Mouse (Mus musculus): ENCODE results near the gene Aldh16a1.
A peak's percentile ranks its signal among the peaks of the same experiment; 100 is the strongest.

Aldh16a1 gene

DNA sequence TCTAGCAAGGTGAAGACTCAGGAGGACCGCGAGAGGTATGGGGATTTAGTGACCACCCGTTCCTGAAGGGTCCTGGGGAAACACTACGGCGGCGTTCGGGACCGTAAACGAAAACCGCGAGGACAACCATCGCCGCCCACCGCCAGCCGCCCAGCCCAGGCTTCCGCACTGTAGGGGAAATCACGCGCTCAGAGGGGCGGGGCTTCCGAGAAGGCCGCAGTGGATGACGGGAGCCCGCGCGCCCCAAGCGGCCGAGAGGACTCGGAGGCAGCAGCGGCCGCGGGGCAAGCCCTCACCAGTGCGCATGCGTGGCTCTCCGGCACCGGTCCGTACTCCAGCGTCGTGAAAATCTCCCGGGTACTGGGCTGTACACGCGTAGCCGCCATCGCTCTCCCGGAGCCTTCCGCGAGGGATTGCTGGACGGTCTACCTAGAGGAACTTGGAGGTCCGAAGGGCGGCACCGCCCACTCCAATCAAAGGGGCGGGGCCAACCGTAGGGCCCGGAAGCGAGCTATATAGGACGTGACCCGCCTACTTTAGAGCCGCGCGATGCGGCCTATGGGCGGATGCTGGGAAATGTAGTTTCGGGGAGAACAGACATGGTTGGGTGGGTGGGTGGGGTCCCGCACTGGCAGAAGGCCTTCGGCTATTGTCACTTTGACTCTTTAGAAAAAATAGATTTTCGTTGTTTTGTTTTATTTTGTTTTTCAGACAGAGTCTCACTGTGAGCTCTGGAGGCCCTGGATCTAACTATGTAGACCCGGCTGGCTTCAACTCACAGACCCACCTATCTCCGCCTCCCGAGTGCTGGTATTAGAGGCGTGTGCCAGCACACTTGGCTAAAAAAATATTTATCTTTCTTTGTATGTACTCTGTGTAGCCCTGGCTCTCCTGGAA is at the start of gene Aldh16a1, which contains the start of gene Pih1d1:
Aldh16a1 (minus strand) TSS at position 489 of the 897 bp plus-strand sequence.
Pih1d1 (plus strand) TSS at position 208 of the 897 bp plus-strand sequence.
- DNase-seq (ENCODE audit: low spot score): peak; percentile 96

DNA sequence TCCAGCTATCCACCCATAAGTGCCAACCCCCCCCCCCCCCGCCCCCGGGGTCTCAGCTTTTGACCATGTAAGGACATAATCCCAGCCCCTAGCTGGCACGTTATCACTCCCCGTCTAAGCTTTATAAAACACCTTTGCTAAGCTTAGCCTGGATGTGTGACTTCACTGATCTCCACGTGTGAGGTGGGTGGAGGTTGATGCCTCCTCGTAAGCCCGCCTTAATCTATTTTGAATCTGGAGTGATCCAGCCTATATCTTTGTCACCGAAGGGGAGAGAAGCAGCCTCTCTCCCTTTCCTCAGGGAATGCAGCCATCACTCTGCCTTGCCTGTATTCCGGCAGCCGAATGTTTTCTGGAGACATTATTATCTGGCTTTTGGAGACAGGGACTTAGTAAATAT is 48.3 kb upstream of the Aldh16a1 start:
- no peak for DNase-seq (ENCODE audit: low spot score)

DNA sequence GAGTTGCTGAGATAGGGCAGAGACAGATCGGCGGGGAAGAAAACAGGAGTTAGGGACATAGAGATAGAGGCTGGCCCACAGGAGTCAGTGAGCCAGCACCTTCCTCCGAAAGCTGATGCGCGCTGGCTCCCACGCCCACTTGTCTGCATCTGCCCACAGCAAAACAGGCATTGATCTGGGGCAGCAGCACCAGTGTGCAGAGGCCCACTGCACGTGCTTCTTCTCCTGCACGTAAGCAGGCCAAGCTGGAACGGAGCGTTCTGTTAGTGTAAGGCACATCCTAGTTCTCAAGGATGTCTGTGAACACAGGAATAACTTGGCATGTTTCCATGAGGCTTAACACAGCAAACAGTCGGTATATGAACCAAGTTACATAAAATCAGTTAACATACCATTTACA is 44.6 kb upstream of the Aldh16a1 start:
- DNase-seq (ENCODE audit: low spot score): no peak

DNA sequence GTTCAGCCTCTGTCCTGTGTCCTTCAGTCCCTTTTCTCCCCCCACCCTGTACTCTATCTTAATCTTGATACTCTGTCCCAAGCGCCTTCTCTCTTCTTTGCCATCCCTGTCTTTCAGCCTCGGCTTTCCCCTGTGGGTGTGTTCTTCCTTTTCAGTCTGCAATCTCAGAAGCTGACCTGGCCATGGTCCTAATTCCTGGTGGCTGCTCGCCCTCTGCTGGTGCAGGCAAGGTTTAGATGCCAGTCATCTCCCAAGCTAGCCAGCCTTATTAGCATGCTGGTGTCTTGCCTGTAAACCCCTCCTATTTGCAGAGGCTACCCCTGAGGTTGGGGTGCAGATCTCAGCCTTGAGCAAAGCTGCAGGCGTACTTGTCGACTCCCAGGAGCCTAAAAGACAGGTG is 44.1 kb upstream of the Aldh16a1 start:
- peak; percentile 78 for DNase-seq (ENCODE audit: low spot score)

DNA sequence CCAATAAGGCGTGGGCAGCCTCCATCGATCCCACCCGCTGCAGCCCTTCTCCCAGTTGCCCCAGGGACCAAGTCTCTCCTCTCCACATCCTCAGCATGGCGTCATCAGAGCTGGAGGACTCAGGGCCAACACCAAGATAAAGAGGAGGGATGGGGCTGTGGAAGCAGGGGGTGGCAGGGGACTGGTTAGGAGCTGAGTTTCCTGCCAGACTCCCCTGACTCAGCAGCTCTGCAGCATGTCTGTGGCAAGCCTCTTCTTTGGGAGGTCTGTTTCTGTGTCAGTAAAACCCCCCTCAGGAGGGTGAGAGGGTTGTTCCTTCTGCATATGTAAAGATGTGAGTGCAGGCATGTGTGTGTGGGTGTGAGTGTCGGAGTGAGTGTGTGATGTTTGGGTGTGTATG is 42.6 kb upstream of the Aldh16a1 start:
- no peak for DNase-seq (ENCODE audit: low spot score)

DNA sequence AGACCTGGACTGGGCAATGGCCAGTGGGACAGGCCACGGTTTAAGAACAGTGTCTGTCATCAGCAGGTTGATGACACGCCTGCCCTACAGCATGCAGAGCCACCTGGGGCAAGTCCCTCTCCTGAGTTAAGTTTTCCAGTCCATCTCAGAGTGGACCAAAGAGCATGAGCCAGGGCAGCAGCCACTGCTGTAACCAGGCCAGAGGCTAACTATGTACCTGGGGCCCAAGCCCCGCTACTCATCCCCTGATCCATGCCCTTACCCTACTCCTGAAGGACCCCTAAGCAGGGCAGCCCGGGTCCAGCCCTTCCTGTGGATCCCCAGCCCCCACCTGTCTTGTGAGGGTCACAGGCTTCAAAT is 41.8 kb upstream of the Aldh16a1 start:
- DNase-seq (ENCODE audit: low spot score): no peak

DNA sequence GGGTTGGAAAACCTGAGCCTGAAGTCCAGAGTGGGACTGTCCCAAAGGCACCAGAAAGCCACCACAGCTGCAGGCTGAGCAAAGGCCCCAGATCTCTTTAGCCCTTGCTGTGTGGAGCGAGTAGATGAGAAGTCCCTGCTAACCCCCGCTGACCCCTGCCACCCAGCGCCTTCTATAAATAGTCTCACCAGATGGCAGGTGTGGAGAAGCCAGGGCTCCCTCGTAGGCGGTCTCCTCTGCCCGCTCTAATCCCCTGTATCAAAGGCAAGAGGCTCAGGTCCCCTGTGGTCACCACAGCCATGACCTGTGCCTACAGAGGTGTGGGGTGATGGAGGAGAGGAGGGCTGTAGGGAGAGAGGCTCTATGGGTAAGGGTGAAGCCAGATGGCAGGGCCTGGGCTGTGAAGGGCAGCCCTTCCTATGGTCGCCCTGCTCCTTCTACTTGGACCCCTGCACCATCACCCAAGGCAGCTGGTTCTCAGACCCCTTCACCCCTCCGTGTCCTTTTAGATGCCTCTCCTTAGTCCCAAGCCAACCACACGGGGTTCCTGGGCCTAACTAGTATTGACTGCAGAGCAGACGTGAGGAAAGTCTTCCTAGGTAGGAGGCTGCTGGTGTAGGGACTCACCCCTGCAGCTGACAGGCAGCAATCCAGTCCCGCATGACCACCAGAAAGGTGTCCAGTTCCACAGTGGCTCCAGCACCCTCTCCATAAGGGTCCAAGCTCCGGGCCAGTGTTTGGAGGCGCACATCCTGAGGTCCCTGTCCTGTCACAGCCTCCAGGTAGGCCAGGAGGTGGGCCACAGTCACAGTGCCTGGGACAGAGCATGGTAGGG is 41.2 kb upstream of the Aldh16a1 start:
- DNase-seq (ENCODE audit: low spot score): no peak

DNA sequence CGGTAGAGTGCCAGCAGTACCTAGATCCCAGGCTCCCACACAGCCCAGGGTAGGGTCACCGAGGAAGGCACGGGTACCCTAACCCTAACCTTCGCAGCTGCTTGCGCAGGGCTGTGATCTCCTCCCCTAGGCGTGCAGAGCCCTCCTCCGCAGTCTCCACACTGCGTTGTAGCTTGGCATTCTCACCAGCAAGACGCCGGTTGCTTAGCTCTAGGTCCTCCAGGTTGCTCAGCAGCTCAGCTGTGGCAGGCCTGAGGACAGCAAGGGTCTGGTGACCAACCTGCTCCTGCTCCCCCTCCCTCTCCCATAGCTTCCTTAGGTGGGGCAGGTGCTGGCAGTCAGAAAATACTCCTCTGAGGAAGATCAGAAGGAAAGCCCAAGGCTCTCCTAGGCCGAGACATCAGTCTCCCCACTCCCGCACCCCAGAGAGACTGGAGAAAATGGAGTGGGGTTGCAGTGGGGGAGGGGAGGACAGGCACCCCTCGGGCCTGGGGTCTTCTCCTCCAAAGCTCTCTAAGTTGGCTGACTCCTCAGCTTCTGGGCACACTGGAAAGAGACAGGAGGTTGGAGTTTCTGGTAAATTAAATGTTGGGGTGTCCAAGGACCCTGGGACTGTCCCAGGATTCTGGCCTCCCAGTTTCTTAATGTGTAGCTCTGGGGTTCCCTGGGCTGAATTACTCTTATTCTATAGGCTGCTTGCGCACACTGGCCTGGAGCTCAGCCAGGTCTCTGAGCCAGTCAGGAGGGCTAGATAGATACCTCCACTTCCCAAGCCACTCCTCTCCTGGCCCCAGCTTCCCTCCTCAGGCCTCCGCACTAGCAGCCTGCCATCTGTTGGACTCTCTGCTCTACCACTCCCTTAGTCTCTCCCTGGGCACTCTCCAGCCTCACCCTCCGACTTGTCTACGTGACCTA is 39.7 kb upstream of the Aldh16a1 start:
- DNase-seq (ENCODE audit: low spot score): no peak

DNA sequence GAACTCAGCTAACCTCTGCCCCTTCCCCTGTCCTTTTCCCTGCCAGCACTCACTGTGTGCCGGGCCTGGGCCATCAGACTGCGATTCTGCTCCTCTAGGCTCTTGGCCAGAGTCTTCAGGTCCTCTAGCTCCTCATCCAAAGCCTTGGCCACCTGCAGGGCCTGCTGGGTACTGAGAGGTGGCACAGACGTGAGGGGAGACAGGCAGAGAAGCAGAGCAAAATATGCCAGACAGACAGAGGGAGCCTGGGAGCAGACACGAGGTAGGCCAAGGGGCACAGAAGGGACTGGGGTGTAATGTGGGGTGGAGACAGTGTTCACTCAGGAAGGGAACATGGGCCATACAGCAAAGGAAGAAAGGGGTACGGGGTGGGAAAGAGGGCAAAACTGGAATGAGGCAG is 39.0 kb upstream of the Aldh16a1 start:
- no peak for DNase-seq (ENCODE audit: low spot score)

DNA sequence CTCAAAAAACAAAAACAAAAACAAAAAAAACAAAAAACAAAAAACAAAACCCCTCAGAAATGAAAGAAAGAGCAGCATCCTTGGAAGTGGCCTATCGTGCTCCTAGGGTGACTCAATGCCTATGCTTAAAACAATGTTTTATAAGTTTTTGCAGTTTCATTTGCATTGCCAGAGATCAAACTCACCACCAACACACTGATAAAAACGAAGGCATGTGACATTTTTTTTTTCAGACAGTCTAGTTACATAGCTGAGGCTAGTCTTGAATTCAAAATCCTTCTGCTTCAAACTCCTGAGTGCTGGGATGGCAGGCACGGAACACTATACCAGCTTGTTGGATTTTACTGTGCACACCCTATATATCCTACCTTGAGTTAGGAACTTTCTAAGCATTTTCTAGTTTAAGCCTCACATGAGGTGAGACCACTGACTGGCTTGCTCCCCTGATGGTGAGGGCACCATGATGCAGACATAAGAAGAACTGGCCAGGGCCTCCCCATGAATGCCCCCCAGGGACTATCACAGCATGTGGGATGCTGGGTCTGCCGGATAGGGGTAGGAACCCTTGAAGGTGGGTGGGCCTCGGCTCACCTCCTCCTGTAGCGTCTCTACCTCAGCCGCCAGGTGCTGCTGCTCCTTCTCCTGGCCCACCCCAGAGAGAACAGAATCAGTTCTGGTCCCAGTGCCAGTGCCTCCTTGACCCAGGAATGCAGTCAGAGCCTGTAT is 38.4 kb upstream of the Aldh16a1 start:
- no peak for DNase-seq (ENCODE audit: low spot score)

DNA sequence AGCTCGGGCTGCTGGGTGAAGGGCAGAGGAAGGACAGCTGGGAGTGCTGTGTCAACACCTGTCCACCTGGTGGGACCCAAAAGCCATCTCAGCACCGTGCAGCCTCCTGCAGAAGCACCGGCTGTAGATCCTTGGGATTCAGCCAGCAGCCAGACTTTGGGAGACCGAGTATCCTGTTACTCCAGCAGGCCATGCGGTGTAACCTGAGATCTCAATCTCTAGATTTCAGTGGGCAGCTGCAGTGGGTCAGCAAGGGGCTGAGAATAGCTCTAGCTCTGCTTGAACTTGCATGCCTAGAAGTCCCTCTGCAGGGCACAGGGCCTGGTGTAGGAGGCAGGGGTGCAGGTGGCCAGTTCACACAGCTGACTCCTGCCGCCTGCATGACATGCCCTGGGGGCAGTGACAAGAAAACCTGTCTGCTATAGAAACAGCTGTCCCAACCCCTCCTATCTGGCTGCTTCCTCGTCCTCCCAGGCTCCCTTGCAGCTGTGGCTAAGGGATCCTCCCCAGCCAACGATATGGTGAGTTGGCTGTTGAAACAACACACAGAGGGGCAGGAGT is 37.5 kb upstream of the Aldh16a1 start:
- no peak for DNase-seq (ENCODE audit: low spot score)

DNA sequence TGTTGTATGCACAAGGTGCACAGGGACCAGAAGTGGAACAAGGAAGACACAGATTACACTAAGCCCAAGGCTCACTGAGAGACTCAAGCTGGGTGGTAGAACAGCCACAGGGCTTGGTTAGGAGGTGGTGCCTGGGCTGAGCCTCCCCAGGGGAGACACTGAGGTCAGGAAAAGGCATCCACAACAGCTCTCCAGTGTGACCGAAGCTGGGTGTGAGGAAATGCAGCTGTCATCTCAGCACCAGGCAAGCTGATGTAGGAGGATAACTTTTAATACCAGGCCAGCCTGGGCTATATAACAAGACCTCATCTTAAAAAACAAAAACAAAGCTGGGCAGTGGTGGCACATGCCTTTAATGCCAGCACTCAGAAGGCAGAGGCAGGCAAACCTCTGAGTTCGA is 36.8 kb upstream of the Aldh16a1 start:
- DNase-seq (ENCODE audit: low spot score): no peak

DNA sequence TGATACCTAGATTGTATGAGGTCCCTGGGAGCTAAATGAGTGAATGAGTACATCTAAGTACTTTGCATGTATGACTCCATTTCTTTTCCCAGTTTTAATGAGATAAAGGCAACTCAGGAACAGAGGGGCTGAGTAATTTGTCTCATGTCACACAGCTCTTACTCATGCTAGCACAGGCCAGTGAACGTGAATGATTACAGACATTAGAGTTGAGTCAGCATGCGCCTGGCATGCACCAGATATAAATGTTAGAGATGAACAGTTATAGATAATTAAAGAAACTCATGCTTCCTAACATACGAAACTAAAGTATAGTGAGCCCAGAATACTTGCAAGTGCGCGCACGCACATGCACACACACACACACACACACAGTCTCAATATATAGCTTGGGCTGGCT is 35.8 kb upstream of the Aldh16a1 start:
- no peak for DNase-seq (ENCODE audit: low spot score)

DNA sequence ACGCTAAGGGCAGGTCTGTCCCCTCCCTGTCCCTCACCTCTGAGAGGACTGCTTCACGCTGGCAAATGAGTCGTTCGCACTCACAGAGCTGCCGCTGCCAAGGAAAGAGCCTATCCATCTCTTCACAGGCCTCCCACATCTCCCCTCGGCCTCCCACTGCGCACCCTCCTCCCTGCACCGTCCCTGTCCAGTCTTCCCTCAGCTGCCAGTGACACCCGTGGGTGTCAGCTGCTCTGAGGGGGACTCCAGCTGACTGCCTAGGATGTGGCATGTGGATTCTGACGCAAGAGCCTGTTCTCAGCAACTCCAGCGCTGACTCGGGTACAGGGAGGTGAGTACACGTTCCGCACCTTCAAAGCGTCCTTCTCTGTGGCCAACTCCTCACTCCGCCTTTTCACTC is 35.2 kb upstream of the Aldh16a1 start:
- no peak for DNase-seq (ENCODE audit: low spot score)

DNA sequence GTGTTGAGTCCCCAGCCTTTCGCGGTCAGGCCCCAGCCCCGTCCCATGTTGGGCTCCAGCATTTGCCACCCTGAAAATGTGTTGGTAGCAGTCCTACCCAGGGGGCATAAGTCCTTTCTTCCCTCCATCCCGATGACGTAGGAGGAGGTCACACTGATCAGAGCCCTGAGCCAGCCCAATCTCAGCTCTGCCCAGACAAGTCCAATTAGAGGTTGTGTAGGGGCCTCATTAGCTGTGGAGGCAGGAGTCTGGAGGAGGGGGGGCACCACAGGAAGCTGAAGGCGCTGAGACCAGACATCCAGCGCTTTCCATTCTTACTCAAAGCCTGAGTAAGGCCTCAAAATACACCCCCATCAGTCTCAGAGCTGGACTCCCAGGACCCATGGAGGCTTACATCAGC is 31.5 kb upstream of the Aldh16a1 start:
- DNase-seq (ENCODE audit: low spot score): no peak

DNA sequence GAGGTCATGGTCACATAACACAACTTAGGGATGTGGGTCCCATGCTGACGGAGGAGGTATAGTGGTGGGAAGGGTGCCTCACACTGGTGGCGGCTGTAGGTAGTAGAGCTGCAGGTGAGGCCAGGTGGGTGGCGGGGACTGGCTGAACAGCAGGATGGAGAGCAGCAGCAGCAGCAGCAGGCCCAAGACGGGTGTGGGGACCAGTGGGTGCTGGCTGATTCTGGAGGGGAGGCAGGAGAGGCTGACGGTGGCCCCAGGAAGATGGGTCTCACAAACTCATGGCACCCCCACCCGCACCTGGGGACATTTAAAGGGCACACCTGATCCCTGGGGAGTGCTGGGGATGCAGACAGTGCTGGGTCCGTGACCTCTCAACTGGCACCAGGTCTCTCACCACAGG is 29.3 kb upstream of the Aldh16a1 start:
- no peak for DNase-seq (ENCODE audit: low spot score)

DNA sequence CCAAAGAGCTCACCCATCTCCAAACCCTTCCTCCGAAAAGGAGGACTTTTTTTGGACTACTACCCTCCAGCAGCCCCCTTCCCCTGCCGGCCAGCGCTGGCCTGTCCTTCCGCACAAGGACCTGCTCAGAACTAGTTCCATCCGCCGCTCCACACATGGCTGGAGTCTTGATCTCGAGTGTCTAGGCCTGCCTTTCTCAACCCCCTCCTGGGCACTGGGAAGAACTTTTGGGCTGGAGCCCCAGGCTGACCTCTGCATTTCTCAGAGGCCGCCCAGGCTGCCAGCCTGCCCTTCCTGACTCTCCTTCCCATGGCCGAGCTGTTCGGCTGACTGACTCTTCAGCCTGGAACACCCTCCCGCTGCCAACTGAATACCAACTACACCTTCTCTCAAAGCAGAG is 28.2 kb upstream of the Aldh16a1 start:
- DNase-seq (ENCODE audit: low spot score): no peak

DNA sequence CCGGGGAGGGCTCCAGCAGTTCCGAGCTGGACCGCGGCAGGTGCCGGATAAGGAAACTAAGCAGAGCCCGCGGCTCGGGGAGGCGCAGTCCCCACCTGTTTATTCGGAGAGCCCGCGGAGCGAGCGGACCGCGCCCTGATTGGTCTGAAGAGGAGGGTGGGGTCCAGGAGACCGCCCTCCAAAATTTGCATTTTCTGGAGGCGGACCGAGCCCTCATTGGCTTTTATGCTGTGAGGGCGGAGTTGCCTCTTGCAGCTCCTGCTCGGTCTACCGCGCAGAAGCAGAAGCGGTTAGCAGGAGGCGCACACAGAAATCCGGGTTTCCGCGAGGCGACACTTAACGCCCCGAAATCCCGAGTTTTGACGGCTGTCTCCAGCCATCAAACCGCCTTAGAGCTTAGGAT is 27.8 kb upstream of the Aldh16a1 start:
- DNase-seq (ENCODE audit: low spot score): peak; percentile 94

DNA sequence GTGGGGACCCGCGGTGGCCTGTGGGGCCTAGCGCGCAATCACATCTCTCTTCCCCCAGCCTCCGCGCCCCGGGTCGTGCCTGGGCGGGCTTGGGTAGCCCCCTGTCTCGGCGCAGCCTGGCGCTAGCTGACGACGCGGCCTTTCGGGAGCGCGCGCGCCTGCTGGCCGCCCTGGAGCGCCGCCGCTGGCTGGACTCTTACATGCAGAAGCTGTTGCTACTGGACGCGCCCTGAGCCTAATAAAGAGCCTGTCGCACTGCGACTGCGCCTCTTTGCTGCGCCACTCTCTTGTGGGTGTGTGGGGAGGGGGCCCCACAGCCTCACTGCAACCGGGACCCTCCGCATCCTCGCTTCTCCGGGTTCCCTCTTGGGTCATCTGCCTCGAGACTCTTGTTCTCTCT is 27.2 kb upstream of the Aldh16a1 start:
- DNase-seq (ENCODE audit: low spot score): no peak

DNA sequence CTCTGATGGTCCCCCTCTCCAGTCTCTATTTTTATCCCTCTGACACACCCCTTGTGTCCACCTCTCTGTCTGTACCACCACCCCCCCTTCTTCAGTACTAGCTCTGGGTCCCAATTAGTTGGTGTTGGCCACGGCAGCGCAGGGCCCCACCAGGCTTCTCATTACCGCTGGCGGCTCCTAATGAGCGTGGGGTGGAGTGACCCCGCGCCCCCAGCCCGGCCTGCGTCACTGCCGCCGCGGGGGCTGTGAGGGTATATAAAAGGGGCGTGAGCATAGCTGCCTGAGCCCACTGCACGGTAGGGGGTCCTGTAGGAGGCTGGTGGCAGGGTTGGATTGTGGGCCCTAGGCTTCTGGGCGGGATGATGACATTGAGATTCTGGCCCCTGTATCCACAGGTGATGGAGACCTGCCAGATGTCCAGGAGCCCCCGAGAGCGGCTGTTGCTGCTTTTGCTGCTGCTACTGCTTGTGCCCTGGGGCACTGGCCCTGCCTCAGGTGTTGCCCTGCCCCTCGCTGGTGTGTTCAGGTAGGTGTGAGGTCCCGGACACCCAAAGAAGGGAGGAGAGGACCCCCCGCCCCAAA is 26.6 kb upstream of the Aldh16a1 start, which contains the start of gene Pth2:
Pth2 (plus strand) TSS at position 100 of the 582 bp plus-strand sequence.
- no peak for DNase-seq (ENCODE audit: low spot score)

DNA sequence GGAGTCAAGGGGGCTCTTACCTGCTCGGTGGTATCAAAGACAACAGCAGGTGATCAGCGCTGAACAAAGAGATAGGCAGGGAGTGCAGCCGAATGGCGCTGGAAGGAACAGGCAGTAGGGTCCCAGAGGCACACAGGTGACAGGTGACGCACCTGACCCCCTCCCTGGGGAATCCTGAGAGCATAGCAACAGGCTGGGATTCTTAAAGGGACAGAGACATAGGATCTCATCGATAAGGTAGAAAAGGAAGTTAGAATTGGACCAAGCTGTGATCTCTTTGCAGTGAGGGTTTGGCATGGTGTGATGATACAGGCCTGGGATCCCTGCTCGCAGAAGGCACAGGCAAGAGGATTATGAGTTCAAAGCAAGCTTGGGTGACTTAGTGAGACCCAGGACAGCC is 25.1 kb upstream of the Aldh16a1 start, which contains the start of gene Gfy:
Gfy (minus strand) TSS at position 101 of the 400 bp plus-strand sequence.
- DNase-seq (ENCODE audit: low spot score): no peak

Measured in lung, postnatal 25 days (tissue).